In genomic region chr2:154372842-154373500, GRCm38 (mm10) we compare ENCODE assay signal across 8 mouse cellular contexts. TPM values are rescaled to one million over a fixed set of nuclear protein-coding genes. Genes with fewer than 3 reads are reported as not detected.
A peak's percentile ranks its signal among the peaks of the same experiment; 100 is the strongest.
DNase-seq lines count a peak whose midpoint lies in the region; ATAC-seq lines count a peak whose summit lies in the region.

TSS of gene Cdk5rap1 (minus strand) at chr2:154373010.

- peak within 1 kb of the TSS; percentile 96 for H3K27ac ChIP-seq in heart, embryonic 13.5 days (replicated peaks)
- H3K27ac ChIP-seq in neural tube, embryonic 12.5 days: no peak within 1 kb of the TSS

- DNase-seq in embryo, embryonic 9.5 days (ENCODE audit: extremely low spot score): peak; percentile 15
- DNase-seq in embryo, embryonic 11 days: no peak
- peak; percentile 11 for DNase-seq in thymus, postnatal 14 days
- DNase-seq in thymus, postnatal 36 days: no peak
- DNase-seq in left cerebral cortex, postnatal 14 days (ENCODE audit: low spot score in 2 of 2): no peak
- no peak for DNase-seq in spleen, adult 12 weeks (ENCODE audit: low spot score)

- WGBS in heart, embryonic 13.5 days: 13% methylated on average over 9 of the region's 9 CpGs
- 15% methylated on average over 9 of the region's 9 CpGs for WGBS in neural tube, embryonic 12.5 days

- no peak for ATAC-seq in heart, embryonic 13.5 days (ENCODE audit: extremely low read depth, insufficient number of reproducible peaks, low FRiP score, low TSS enrichment)
- peak; percentile 56 for ATAC-seq in neural tube, embryonic 12.5 days (ENCODE audit: low FRiP score, low read depth)

- H3K36me3 ChIP-seq in heart, embryonic 13.5 days: peaks cover 53% of the 10 kb centered on the region
- 0 out of 2 replicates have a peak, but pooled peaks cover 6% of the 10 kb centered on the region for H3K36me3 ChIP-seq in neural tube, embryonic 12.5 days

- H3K4me2 ChIP-seq in heart, embryonic 13.5 days: peak within 1 kb of the TSS; percentile 85
- peak within 1 kb of the TSS; percentile 79 for H3K4me2 ChIP-seq in neural tube, embryonic 12.5 days (replicated peaks)

- intact Hi-C loops in left cerebral cortex, postnatal 14 days (cut with DNase I): no loop called here

- no peaks in the 10 kb centered on the region for H3K27me3 ChIP-seq in heart, embryonic 13.5 days (replicated peaks)
- no peaks in the 10 kb centered on the region for H3K27me3 ChIP-seq in neural tube, embryonic 12.5 days (replicated peaks)

- peak within 1 kb of the TSS; percentile 98 for H3K9ac ChIP-seq in heart, embryonic 13.5 days
- H3K9ac ChIP-seq in neural tube, embryonic 12.5 days: peak within 1 kb of the TSS; percentile 90

- H3K9me3 ChIP-seq in heart, embryonic 13.5 days: no peaks in the 10 kb centered on the region
- H3K9me3 ChIP-seq in neural tube, embryonic 12.5 days: no peaks in the 10 kb centered on the region

- H3K4me1 ChIP-seq in heart, embryonic 13.5 days: peaks cover 24% of the 10 kb centered on the region
- 0 out of 2 replicates have a peak, but pooled peaks cover 4% of the 10 kb centered on the region for H3K4me1 ChIP-seq in neural tube, embryonic 12.5 days

- peak within 1 kb of the TSS; percentile 91 for H3K4me3 ChIP-seq in heart, embryonic 13.5 days
- peak within 1 kb of the TSS; percentile 76 for H3K4me3 ChIP-seq in neural tube, embryonic 12.5 days

RNA-seq across cellular contexts. Expression of gene Cdk5rap1, which starts in this region (rescaled TPM):
- polyA plus RNA-seq in heart, embryonic 13.5 days (2015; fragmentation: Nextera tagmentation; extraction: Ambion mirVana): 13.2 and 15.7 TPM in 2 replicates
- 10 to 100 TPM; 11.8 to 13.5 TPM for total RNA-seq in left cerebral cortex, postnatal 14 days (2021)
- polyA plus RNA-seq in neural tube, embryonic 12.5 days (2016; fragmentation: Nextera tagmentation; extraction: Ambion mirVana): 15.2 and 15.7 TPM in 2 replicates

Comparison
In these comparisons a context has a peak if more than half of its experiments do, and no peak if none do; other contexts are left out.
1. DNase-seq: peak in embryo, embryonic 9.5 days (single experiment) and thymus, postnatal 14 days (single experiment); none in embryo, embryonic 11 days (single experiment), thymus, postnatal 36 days (0 of 2), left cerebral cortex, postnatal 14 days (0 of 2) and spleen, adult 12 weeks (single experiment).